Mouse (Mus musculus): ENCODE data around the gene Fcgrt. TPM values are rescaled to one million over a fixed set of nuclear protein-coding genes. Genes with fewer than 3 reads are reported as not detected.
"Not testable (repeated sequence)": the region's sequence is repeated elsewhere in the genome, so short reads cannot be mapped to it uniquely, and the experiment has no call there.

Fcgrt gene
- total RNA-seq, 2 experiments from 2014 or later = 33.6 to 38.5 TPM

DNA sequence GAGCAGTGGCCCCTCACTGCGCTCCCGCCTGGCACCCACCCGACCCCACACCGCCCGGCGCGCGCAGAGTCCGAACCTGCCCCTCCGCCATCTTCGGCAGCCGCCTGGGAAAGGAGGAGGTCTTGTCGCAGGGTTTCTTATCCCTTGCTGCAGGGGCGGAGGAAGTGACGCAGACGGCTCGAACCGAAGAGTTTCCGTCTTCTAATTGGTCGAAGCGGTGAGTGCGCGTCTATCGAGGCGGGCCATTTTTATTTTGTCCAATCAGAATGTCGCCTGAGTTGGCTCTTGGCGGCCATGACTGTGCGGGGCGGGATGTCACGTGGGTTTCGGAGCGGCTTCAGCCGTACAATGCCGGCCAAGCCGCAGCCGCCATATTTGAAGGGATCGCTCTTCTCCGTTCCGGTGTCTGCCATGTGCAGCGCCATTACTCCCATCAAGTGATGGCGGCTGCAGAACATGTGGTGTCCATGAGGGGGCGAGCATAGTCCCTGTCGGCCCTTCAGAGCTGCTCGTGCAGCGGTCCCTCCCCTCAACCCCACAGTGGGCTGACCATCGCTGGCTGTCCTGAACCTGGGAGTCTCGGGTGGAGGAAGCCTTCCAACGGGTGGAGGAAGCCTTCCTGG, 25.1 kb upstream of the Fcgrt start, which contains the start of gene Rpl13a:
TSS of gene Rpl13a (minus strand) at position 138 of the 623 bp plus-strand sequence.
- intact Hi-C loops (cut with DNase I) = no loop called here
- peak within 1 kb of the TSS; percentile 96 for H3K27ac ChIP-seq
- peak within 1 kb of the TSS; percentile 90 for H3K4me3 ChIP-seq
- TF ChIP-seq CTCF (IDR thresholded peaks at IDR 0.05) = peak; percentile 82
- peak; percentile 98 for DNase-seq

DNA sequence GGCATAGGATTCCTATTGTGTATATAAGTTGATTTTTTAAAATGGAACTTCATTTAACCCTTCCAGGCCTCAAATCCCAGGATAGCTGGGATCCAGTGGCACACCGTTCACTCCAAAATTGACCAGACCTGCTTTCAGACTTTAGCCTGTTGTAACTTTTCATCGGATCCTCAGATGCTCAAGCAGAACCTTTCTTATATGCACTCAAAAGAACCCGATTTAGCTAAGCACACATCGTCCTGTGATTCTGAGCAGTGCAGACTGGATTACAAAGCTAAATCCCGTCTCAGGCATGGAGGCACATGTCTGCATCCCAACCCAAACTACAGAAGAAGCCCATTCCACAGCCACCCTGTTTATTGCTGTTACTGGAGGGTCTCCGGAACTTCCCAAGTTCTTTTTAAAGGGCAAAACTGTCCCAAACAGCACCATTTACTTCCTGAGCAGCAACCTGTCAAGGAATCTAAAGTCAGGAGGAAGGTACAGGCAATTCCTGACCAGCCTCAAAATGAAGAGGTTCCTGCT, 24.1 kb upstream of the Fcgrt start:
- TF ChIP-seq CTCF (IDR thresholded peaks at IDR 0.05) = no peak
- Histone ChIP-seq H3K27ac (peak overlapping the region; percentile 96), H3K4me3 (peak overlapping the region; percentile 90)
- DNase-seq = no peak
- intact Hi-C loops (cut with DNase I) = no loop called here

DNA sequence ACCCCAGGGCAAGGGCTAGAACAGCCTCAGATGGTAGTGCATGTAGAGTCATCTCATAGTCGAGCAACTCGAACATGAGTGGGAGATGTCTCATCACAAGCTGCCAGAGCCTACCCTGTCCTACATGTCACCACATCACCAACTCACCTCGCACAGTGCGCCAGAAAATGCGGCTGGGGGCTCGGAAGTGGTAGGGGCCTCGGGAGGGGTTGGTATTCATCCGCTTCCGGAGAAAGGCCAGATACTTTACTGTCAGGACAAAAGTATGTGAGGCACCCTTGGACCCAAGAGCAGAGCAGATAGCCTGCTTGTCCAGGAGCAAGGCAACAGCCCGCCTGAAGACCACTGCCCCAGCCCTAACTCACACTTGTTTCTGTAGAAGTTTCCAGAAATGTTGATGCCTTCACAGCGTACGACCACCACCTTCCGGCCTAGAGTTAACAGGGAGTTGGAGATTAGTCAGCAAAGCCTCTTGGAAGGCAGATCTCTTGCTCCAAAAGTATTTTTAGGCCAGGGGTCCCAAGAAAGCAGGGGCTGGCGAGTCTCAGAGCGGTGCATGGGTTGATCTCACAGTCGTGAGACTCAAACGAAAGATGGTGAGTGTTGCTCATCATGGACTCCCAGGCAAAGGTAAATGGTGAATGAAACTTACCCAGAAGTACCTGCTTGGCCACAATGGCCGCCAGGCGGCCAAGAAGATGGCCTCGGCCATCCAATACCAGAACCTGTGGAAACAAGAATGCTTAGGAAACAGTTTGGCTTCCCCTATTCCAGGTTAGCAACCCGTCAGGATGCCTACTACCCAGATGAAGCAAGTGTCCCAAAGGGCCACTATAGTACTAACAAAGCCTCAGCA, 23.4 kb upstream of the Fcgrt start:
- TF ChIP-seq CTCF (IDR thresholded peaks at IDR 0.05) = peak; percentile 29; the same call in 1 of the 2 replicates
- intact Hi-C loops (cut with DNase I) = no loop called here
- no peak for DNase-seq
- Histone ChIP-seq H3K27ac (peak overlapping the region; percentile 96), H3K4me3 (peak overlapping the region; percentile 90)

DNA sequence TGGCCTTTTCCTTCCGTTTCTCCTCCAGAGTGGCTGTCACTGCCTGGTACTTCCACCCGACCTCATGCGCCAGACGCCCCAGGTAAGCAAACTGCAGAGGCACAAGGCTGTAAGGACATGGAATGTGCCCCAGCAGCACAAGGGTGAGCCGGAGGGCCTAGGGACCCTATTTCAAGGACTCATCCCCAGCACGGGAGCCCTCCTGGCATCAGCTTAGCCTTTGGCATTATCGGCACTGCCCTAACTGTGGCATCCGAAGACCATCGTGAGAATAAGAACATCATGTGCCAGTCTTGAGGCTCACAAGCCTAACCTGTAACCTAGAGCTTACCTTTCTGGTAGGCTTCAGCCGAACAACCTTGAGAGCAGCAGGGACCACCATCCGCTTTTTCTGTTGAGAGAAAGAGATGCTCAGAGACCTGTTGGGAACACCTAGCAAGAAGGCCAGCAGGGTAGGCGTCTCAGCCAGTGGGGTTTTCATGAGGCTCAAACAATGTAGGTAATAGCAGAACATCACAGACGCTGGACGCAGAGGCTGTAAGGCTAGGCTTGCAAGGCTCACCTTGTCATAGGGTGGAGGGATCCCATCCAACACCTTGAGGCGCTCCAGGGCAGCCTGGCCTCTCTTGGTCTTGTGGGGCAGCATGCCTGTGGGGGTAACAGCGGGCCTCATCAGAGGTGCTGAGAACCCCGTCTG, 22.6 kb upstream of the Fcgrt start:
- no peak for TF ChIP-seq CTCF (IDR thresholded peaks at IDR 0.05)
- H3K4me3 ChIP-seq = peak overlapping the region; percentile 90
- intact Hi-C loops (cut with DNase I) = no loop called here
- H3K27ac ChIP-seq = peak overlapping the region; percentile 96
- DNase-seq = no peak

DNA sequence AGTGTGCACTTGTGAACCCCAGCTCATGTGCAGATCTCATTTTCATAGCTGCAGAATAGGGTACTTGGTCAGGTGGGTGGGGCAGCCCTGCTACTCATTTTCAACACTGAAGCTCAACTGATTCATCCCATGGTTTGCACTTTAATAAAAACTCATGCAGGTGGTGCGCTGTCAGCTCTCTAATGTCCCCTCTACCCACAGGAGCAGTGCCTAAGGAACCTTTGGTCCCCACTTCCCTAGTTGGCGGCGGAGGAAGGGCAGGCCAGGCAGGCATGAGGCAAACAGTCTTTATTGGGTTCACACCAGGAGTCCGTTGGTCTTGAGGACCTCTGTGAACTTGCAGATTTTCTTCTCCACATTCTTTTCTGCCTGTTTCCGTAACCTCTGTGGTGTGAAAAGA, 22.0 kb upstream of the Fcgrt start:
- H3K4me3 ChIP-seq; intact Hi-C loops (cut with DNase I); DNase-seq: not testable (repeated sequence)
- peak overlapping the region; percentile 95; the same call in 1 of the 2 replicates for H3K27ac ChIP-seq

DNA sequence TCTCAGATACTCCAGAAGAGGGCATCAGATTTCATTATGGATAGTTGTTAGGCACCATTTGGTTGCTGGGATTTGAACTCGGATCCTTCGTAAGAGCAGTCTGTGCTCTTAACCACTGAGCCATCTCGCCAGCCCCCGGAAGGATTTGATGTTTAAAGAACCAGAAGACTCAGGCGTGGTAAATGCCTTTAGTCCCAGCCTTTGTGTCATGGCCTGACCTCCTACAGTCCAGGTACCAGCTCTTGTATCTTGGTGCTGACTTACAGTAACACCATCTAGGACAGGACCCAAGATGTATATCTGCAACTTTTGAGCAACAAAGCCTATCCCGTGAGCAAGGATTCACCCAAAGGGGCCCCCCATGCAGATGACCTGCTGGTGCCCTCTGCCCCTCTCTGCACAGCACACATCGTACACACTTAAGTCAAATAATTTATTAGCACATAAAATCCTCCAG, 21.5 kb upstream of the Fcgrt start:
- intact Hi-C loops (cut with DNase I) = no loop called here
- DNase-seq = no peak
- peak overlapping the region; percentile 85 for H3K4me3 ChIP-seq
- no peak for TF ChIP-seq CTCF (IDR thresholded peaks at IDR 0.05)
- peak overlapping the region; percentile 95 for H3K27ac ChIP-seq

DNA sequence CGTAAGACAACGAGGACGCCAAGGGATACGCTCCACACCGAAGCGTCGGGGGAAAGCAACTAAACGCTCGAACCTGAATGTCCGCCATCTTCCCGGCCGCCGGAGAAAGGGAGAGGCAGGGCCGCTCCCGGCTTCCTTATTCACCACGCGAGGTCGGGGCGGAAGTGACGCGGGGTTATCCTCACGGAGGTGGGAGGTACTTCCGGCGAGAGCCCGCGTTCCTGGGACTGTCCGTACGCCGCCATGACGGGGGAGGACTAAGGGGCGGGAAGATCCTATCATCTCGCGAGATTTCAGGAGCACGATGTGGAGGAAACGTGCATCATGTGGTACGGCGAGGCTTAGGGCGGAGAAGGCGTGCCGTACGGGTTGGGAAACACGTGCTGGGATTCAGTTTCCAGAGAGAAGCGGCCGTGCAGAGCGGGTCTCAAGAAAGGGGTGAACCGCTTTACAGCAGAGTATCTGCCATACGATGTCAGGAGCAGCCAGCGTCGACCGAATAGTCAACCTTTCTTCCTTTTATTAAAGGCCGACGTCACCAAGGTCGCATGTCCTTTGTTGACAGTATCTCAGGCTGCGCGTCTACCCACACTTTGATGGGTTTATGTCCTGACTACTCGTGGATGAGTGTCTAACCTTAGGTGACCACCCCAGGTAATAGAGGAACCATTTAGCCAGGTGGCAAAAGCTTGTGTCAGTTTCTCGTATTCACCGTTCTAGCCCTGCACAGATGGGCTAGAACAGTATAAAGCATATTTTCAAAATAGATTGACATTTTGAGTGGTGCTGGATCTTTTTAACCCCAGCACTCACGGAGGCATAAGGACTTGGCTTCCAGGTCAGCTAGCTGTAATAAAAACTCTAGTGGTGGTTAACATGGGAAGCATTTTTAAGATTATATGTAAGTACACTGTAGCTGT, 20.8 kb upstream of the Fcgrt start, which contains the start of gene Rps11:
TSS of gene Rps11 (minus strand) at position 216 of the 920 bp plus-strand sequence.
- intact Hi-C loops (cut with DNase I) = loop anchor here (5.0 kb wide), 1 partner anchor 42 kb away; no protein-coding TSS in a partner anchor
- TF ChIP-seq CTCF (IDR thresholded peaks at IDR 0.05) = no peak
- Histone ChIP-seq H3K4me3 (peak within 1 kb of the TSS; percentile 85), H3K27ac (peak within 1 kb of the TSS; percentile 95)
- peak; percentile 99 for DNase-seq

DNA sequence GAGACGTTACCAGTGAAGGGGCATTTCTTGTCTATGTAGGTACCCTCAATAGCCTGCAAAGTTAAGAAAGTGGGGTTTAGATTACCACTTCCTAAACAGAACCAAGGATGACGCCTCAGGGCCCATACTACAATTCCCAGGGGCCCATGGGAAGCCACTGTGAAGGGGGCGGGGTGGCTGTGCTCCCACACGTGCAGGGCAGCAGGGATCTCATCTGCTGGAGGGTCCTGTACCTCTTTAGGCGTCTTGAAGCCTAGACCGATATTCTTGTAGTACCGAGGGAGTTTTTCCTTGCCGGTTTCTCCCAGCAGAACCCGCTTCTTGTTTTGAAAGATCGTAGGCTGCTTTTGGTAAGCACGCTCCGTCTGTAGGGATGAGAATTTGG, 19.5 kb upstream of the Fcgrt start:
- no peak for DNase-seq
- intact Hi-C loops (cut with DNase I) = loop anchor here (5.0 kb wide), 1 partner anchor 41 kb away; no protein-coding TSS in a partner anchor
- Histone ChIP-seq H3K4me3 (peak overlapping the region; percentile 85), H3K27ac (peak overlapping the region; percentile 95)
- TF ChIP-seq CTCF (IDR thresholded peaks at IDR 0.05) = no peak

DNA sequence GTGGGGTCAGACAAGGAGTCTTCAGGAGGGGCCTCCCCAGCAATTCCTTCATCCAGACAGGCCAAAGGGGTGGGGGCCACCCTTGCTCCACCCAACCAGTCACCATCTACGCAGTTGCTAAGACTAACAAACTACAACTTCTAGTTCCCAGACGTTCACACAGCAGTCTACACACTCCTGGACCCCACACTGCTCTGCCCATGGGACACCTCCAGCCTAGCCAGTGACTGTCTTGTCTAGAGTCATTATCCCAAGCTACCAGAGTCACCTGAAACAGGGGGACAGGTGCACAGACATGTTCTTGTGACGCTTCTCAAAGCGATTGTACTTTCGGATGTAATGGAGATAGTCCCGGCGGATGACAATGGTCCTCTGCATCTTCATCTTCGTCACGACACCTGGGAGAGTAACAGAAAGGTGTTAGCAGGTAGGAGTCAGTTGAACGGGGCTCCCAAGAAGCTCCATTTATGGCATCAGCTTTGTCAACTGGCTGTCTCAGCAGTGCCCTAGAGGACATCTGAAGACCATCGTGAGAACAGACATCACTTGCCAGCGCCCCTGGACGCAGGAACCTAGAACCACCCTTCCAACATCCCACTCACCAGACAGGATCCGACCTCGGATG, 19.0 kb upstream of the Fcgrt start:
- H3K27ac ChIP-seq = peak overlapping the region; percentile 95
- no peak for DNase-seq
- peak overlapping the region; percentile 85 for H3K4me3 ChIP-seq
- no peak for TF ChIP-seq CTCF (IDR thresholded peaks at IDR 0.05)
- intact Hi-C loops (cut with DNase I) = loop anchor here (5.0 kb wide), 1 partner anchor 40 kb away; no protein-coding TSS in a partner anchor

DNA sequence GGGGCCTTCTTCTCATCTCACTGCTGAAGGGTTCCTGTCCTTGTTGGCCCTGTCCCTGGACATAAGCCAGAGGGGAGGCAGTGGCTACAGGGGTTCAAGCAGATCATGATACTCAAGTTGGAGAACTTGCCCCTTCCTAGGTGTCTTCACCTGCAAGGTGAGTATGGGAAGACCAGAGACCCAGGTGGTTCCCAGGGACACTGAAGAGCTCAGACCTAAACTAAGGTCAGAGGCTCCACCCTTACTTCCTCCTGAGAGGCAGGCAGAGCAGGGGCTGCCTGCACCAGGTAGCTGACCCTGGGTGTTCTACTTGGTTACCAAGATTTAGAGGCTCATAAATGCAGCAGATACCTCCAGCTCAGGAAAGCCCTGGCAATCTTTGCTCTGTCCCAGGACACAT, 18.3 kb upstream of the Fcgrt start:
- Histone ChIP-seq H3K4me3 (peak overlapping the region; percentile 85), H3K27ac (peak overlapping the region; percentile 95)
- no peak for DNase-seq
- intact Hi-C loops (cut with DNase I) = loop anchor here (5.0 kb wide), 1 partner anchor 40 kb away; no protein-coding TSS in a partner anchor
- no peak for TF ChIP-seq CTCF (IDR thresholded peaks at IDR 0.05)

DNA sequence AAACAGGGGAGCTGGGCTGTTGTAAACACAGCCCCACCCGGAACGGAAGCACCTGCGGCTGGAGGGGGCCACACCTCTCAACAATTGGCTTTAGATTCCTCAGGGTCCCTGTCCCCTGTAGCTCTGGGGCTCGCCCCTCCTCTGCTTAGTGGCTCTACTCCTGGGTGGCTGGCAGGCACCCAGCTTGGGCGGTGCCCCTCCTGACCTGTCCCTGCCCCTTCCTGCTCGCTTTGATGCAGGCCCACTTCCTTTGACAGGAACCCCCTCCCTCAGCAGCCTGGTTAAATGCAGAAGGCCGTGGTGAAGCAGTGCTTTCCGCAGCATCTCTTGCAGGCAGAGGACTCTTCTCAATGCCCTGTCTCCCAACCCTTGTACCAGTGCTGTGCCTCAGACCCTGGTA, 17.8 kb upstream of the Fcgrt start:
- peak overlapping the region; percentile 85 for H3K4me3 ChIP-seq
- TF ChIP-seq CTCF (IDR thresholded peaks at IDR 0.05) = no peak
- H3K27ac ChIP-seq = peak overlapping the region; percentile 95
- peak; percentile 72 for DNase-seq
- intact Hi-C loops (cut with DNase I) = loop anchor here (5.0 kb wide), 1 partner anchor 39 kb away; no protein-coding TSS in a partner anchor

Measured in gastrocnemius, adult 2 months (tissue).